Mouse (Mus musculus): ENCODE measurements at regions not wholly inside any gene's neighbourhood (a gene's known extent, or its start where the extent isn't known, plus 50 kb on each side); places are given as distances from the start of the nearest gene placed in this dataset.

DNA sequence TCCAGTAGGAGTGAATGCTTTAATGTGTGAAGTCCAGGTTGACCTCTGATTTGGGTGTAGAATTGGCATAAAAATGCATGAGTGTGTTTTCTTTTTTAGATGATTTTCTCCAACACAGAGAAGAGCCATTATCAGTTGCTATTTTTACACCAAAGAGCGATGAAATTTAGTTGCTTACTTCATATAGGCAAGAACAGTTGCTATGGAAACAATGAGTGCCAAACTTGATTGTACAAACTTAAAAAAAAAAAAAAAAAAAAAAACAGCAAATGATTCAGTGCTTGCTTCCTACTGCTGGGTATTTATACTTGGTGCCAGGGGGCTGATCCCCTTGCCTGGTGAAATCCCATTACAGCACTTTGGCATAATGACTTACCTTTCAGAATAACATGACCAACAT is 268.0 kb downstream of the Sec23a start:
- Histone ChIP-seq H3K27me3 (ENCODE audit: low read depth, poor library complexity, severe bottlenecking) (no peaks in the 10 kb centered on the region), H3K4me1 (peaks cover 3% of the 10 kb centered on the region; the same call in 1 of the 2 replicates), H3K36me3 (no peaks in the 10 kb centered on the region), H3K4me3 (no peak overlapping the region), H3K9me3 (replicated peaks) (no peaks in the 10 kb centered on the region), H3K27ac (no peak overlapping the region)
- WGBS = 80% methylated on average over 1 of the region's 1 CpGs
- no peak for DNase-seq (ENCODE audit: low spot score)

DNA sequence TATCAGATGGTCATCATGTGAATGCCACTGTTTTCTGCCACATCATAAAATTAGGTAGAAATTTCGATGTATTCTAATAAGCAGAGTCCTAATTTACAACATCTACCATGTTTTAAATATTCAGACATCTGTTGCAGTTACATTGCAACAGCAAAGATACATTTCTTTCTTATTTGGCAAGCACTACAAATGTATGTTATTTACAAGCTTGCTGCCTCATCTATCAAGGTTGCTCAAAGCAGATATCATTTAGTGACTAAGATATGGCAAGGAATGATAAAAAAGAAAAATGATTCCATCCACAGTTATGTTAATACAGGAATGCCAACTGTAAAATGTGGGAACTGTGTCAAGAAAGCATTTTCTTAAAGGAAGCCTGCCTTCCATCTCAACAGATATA is 283.7 kb downstream of the Sec23a start:
- H3K4me3 ChIP-seq = no peak overlapping the region
- DNase-seq (ENCODE audit: low spot score) = no peak
- H3K27ac ChIP-seq = no peak overlapping the region
- no peaks in the 10 kb centered on the region for H3K4me1 ChIP-seq
- WGBS = 70% methylated on average over 1 of the region's 1 CpGs
- H3K36me3 ChIP-seq = no peaks in the 10 kb centered on the region
- H3K27me3 ChIP-seq (ENCODE audit: low read depth, poor library complexity, severe bottlenecking) = no peaks in the 10 kb centered on the region
- no peaks in the 10 kb centered on the region for H3K9me3 ChIP-seq (replicated peaks)

DNA sequence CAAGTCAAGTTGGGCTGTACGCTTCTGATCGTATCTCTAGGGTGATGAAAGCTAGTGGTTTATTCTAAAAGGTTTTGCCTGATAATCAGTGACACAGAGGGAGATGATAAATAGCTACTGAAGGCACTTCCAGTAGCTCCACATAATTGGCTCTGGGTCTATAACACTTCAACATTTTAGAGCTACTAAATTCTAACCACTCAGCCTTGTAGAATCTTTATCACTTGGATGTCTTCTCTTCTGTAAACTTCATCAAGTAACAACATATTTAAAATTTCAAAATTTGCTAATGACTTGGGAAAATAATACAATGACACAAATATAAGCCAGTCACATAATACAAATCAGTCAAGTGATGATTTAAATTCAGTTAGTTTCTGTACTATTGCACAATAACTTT is 284.3 kb downstream of the Sec23a start:
- Histone ChIP-seq H3K27ac (no peak overlapping the region), H3K4me3 (no peak overlapping the region), H3K36me3 (no peaks in the 10 kb centered on the region), H3K4me1 (no peaks in the 10 kb centered on the region), H3K27me3 (ENCODE audit: low read depth, poor library complexity, severe bottlenecking) (no peaks in the 10 kb centered on the region), H3K9me3 (replicated peaks) (no peaks in the 10 kb centered on the region)
- 88% methylated on average over 2 of the region's 2 CpGs for WGBS
- no peak for DNase-seq (ENCODE audit: low spot score)

DNA sequence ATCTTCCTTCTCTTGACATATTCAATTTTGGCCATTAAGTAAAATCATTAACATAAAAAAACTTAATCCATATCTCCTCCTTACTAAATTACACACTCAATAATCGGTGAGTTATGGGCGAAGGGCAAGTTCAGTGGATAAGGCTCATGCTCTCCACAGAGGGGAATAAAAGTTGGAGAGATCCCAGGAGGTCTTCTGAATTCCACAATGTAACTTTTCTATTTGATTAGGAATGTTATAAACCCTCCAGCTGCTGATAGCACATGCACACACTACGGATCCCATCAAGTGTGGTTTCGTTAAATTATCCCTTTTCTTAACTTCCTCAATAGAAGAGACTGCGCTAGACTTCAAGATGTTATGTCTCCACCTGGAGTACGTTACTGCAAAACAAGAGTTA is 293.9 kb downstream of the Sec23a start:
- DNase-seq (ENCODE audit: low spot score) = no peak
- Histone ChIP-seq H3K4me3 (no peak overlapping the region), H3K27ac (no peak overlapping the region), H3K9me3 (replicated peaks) (no peaks in the 10 kb centered on the region), H3K36me3 (no peaks in the 10 kb centered on the region), H3K27me3 (ENCODE audit: low read depth, poor library complexity, severe bottlenecking) (no peaks in the 10 kb centered on the region), H3K4me1 (no peaks in the 10 kb centered on the region)
- WGBS = 92% methylated on average over 6 of the region's 6 CpGs

DNA sequence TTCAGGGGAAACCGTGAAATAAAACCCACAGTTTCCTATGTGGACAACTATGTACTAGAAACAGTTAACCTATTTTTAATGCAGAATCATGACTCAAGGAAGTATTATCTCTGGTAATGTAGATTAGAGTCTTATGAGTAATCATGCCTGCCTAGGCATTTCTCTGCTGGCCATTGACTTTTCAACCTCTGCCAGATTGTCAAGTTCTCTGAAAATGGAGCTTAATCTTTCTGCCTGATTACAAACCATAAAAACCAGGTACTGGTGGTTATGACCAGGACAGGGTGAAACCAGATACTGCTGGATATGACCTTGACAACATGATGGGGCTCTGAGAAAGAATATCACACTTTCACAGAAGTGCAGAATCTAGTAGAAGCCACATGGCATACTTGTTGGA is 297.6 kb downstream of the Sec23a start:
- Histone ChIP-seq H3K9me3 (replicated peaks) (no peaks in the 10 kb centered on the region), H3K27me3 (ENCODE audit: low read depth, poor library complexity, severe bottlenecking) (no peaks in the 10 kb centered on the region), H3K27ac (no peak overlapping the region), H3K36me3 (no peaks in the 10 kb centered on the region), H3K4me1 (no peaks in the 10 kb centered on the region), H3K4me3 (no peak overlapping the region)
- DNase-seq (ENCODE audit: low spot score) = no peak
- 98% methylated on average over 1 of the region's 1 CpGs for WGBS

DNA sequence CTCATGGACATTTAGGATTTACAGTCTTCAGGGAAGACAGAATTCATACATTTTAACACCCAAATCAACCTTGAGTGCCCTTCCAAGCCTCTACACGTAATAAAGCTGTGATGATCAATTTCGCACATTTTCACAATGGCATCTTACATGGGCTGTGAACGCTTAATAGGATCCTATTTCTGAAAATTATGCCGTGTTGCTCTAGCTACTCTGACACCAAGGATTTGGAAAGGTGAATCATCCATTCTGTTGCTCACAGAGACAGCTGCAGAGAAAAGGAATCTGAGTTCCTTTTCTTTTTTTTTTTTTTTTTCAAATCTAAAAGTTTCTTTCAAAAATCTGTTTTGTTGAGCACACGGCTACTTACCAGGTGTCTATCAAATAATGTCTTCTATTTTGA is 316.1 kb downstream of the Sec23a start:
- no peaks in the 10 kb centered on the region for H3K4me1 ChIP-seq
- no peaks in the 10 kb centered on the region for H3K36me3 ChIP-seq
- no peak overlapping the region for H3K27ac ChIP-seq
- 93% methylated on average over 5 of the region's 5 CpGs for WGBS
- no peak for DNase-seq (ENCODE audit: low spot score)
- H3K9me3 ChIP-seq (replicated peaks) = no peaks in the 10 kb centered on the region
- H3K27me3 ChIP-seq (ENCODE audit: low read depth, poor library complexity, severe bottlenecking) = no peaks in the 10 kb centered on the region
- no peak overlapping the region for H3K4me3 ChIP-seq

DNA sequence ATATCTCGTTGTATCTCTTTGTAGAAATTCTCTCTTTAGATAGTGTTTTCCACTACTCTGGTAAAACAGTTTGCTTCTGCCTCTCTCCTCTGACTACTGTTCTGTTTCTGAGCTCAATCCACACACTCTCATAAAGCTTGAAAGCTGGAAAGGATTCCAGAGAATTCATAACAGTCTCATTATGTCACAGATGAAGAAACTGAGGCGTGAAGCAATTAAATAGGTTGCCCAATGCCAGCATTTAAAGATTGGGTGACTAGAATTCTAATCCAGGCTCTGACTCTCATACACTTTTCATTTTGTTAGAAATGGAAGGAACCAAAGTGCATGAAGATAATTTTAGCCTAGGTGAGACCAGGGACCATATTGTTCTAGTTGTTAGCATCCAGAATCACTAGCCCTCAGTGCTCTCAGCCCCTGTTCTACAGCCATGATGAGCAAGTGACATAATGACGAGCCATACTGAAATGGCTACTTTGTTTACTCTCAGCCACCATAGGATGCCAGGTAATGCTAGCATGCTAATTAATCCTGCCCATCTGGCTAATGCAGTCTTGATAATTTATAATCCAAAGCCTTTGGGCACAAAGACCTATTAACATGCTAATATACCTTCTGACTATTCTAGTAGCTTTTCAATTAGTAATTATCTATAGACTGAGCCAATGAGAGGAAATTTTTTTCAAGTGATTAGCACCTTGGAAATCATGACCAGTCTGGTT is 341.7 kb downstream of the Sec23a start:
- Histone ChIP-seq H3K4me3 (no peak overlapping the region), H3K27me3 (ENCODE audit: low read depth, poor library complexity, severe bottlenecking) (no peaks in the 10 kb centered on the region), H3K9me3 (replicated peaks) (no peaks in the 10 kb centered on the region), H3K27ac (no peak overlapping the region), H3K4me1 (no peaks in the 10 kb centered on the region), H3K36me3 (no peaks in the 10 kb centered on the region)
- DNase-seq (ENCODE audit: low spot score) = no peak
- WGBS = 85% methylated on average over 3 of the region's 3 CpGs

DNA sequence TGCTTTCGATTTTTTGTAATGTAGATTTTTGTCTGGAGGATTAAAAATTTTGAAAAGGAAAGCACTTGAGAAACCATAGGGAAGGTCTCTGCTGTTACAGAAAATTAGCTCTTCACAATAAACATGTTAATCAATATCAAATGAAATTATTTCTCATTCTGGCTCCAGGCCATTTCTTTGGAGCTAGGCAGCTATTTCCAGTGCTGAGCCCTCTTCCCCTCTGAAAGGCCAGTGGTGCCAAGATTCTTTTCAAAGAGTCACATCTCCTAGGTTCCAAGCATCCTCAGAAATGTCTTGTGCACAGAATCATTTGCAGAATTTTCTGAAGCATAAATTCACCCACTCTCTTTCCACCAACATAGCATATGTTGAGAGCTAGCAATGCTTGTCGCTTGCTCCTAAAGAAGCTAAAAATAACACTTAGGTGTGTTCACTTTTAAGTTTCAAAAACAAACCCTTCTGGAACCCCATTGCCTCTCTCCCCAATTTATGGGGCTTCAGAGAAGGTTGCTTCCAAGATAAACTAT is 357.2 kb downstream of the Sec23a start:
- Histone ChIP-seq H3K9me3 (replicated peaks) (no peaks in the 10 kb centered on the region), H3K27ac (no peak overlapping the region), H3K27me3 (ENCODE audit: low read depth, poor library complexity, severe bottlenecking) (no peaks in the 10 kb centered on the region), H3K4me1 (no peaks in the 10 kb centered on the region), H3K36me3 (no peaks in the 10 kb centered on the region), H3K4me3 (no peak overlapping the region)
- WGBS = 95% methylated on average over 2 of the region's 2 CpGs
- no peak for DNase-seq (ENCODE audit: low spot score)

DNA sequence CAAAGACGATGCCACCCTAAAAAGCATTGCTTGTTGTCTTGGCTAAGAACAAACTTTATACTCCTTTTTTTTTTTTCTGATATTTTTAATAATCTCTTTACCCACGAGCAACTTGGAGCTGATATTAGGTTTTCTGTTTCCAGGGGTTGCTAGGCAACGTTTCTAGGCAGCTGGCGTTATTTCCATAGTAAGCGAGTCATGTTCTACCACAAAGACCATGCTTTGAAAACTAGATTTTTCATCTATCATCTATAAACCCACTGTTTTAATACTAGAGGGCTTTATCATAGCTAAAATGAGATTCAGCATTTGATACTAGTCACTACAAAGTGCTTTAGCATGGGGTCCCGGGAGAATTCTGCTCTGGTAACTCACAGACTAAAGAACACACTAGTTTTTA is 358.1 kb downstream of the Sec23a start:
- H3K27ac ChIP-seq = no peak overlapping the region
- no peaks in the 10 kb centered on the region for H3K27me3 ChIP-seq (ENCODE audit: low read depth, poor library complexity, severe bottlenecking)
- DNase-seq (ENCODE audit: low spot score) = no peak
- H3K4me3 ChIP-seq = no peak overlapping the region
- H3K36me3 ChIP-seq = no peaks in the 10 kb centered on the region
- 96% methylated on average over 6 of the region's 6 CpGs for WGBS
- no peaks in the 10 kb centered on the region for H3K9me3 ChIP-seq (replicated peaks)
- no peaks in the 10 kb centered on the region for H3K4me1 ChIP-seq

DNA sequence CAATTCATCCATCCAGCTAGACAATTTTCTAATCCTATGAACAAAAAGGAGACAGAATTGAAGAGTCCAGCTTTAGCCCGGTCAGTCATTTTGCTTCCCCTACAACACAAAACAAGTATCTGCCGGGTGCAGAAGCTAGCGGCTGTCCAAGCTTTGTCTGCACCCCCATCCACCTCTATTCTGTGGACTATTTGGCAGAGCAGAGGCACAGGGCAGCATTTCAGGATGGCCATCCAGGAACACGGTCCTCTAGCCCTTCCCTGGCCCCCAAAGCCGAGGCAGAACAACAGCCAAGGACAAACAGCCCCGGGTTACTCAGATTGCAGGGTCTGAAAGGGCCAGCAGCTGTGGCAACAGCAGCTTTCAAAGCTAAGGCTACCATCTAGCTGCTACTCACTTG is 358.6 kb downstream of the Sec23a start:
- DNase-seq (ENCODE audit: low spot score) = no peak
- Histone ChIP-seq H3K36me3 (no peaks in the 10 kb centered on the region), H3K27me3 (ENCODE audit: low read depth, poor library complexity, severe bottlenecking) (no peaks in the 10 kb centered on the region), H3K4me3 (no peak overlapping the region), H3K27ac (no peak overlapping the region), H3K9me3 (replicated peaks) (no peaks in the 10 kb centered on the region), H3K4me1 (no peaks in the 10 kb centered on the region)
- 84% methylated on average over 6 of the region's 6 CpGs for WGBS

DNA sequence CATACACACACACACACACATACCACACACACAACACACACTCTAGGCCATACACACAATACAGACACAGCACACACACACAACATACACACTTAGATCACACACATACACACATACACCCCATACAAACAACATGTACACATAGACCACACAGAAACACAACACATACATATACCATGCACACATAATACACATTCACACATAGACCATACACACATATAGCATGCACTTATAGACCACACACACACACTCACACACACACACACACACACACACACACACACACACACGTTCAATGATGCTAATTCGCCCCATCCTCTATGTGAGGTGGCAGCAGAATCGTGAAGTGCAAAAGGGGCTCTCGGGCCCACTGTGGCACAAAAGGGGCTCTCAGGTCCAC is 359.1 kb downstream of the Sec23a start:
- H3K27ac ChIP-seq = no peak overlapping the region
- 95% methylated on average over 4 of the region's 4 CpGs for WGBS

DNA sequence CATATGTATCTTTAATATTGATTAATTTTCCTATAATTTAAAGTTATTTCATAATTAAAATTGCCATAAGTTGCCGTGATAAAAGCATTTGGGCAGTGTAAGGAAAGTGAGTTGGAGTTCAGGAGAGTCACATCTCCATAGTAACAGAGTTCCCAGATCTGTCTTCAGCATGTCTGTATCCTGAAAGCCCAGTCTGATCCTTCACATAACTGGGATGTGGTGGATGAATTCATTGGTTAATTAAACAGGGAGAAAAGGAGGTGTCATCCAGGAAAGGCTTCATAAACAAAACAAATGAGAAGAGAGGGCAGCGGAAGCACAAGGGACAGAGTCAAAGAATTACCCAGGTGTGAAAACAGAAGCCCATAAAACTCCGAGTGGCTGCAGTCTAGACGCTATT is 363.5 kb downstream of the Sec23a start:
- WGBS = 38% methylated on average over 4 of the region's 4 CpGs
- Histone ChIP-seq H3K4me3 (no peak overlapping the region), H3K27ac (no peak overlapping the region), H3K36me3 (no peaks in the 10 kb centered on the region), H3K9me3 (replicated peaks) (no peaks in the 10 kb centered on the region), H3K27me3 (ENCODE audit: low read depth, poor library complexity, severe bottlenecking) (no peaks in the 10 kb centered on the region), H3K4me1 (peaks cover 7% of the 10 kb centered on the region; the same call in 1 of the 2 replicates)
- DNase-seq (ENCODE audit: low spot score) = no peak

More for the DNA sequence above, 359.1 kb downstream of the Sec23a start:
- Histone ChIP-seq H3K4me1 (no peaks in the 10 kb centered on the region), H3K9me3 (replicated peaks) (no peaks in the 10 kb centered on the region), H3K27me3 (ENCODE audit: low read depth, poor library complexity, severe bottlenecking) (no peaks in the 10 kb centered on the region), H3K36me3 (no peaks in the 10 kb centered on the region), H3K4me3 (no peak overlapping the region)
- DNase-seq (ENCODE audit: low spot score) = no peak

DNA sequence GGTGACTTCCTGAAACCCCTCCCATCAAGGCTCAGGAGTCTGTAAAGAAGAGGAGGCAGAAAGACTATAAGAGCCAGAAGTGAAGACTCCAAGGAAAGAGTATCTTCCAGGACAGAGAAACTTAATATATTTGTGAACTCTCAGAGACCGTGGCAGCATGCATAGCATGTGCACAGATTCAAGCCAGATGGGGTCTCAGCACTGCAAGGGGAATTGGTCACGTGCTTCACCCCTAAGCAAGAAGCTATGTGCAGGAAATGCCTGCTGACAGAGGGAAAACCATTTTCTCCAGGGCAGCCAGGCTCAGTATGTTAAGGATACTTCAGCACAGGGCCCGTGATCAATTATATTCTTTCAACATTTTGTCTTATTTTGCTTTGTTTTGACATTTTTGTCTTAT is 368.0 kb downstream of the Sec23a start:
- H3K27ac ChIP-seq = no peak overlapping the region; the same call in 1 of the 2 replicates
- peak; percentile 52 for DNase-seq (ENCODE audit: low spot score)

DNA sequence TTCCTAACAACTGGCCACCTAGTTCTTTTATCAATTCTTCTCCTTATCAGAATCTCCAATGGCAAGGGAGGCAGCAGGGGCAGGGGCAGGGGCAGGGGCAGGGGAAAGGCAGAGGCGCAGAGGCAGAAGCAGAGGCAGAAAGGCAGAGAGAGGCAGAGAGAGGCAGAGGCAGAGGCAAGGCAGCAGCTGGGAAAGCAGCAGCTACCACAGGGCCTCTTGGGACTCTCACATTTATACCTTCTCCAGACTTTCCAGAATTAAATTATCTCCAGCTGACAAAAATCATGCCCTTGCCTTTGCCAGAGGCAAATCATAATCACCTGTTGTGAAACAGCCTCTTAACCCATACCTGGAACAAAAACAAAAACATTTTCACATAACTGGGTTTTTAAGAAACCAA is 370.4 kb upstream of the Clec14a start:
- Histone ChIP-seq H3K36me3 (no peaks in the 10 kb centered on the region), H3K9me3 (replicated peaks) (no peaks in the 10 kb centered on the region), H3K4me3 (no peak overlapping the region), H3K27ac (no peak overlapping the region), H3K27me3 (ENCODE audit: low read depth, poor library complexity, severe bottlenecking) (no peaks in the 10 kb centered on the region), H3K4me1 (peaks cover 23% of the 10 kb centered on the region)
- no peak for DNase-seq (ENCODE audit: low spot score)
- WGBS = 69% methylated on average over 1 of the region's 1 CpGs

More for the DNA sequence above, 368.0 kb downstream of the Sec23a start:
- 47% methylated on average over 3 of the region's 3 CpGs for WGBS
- Histone ChIP-seq H3K4me3 (no peak overlapping the region), H3K4me1 (peaks cover 14% of the 10 kb centered on the region), H3K27me3 (ENCODE audit: low read depth, poor library complexity, severe bottlenecking) (no peaks in the 10 kb centered on the region), H3K36me3 (no peaks in the 10 kb centered on the region), H3K9me3 (replicated peaks) (no peaks in the 10 kb centered on the region)
